Mouse (Mus musculus) liver, adult 2 months (tissue): ENCODE data around the gene Rps10.

Experiments used
- CTCF ChIP-seq: fragments of 200-500 bp; IDR thresholded peaks from 2 replicates; pipeline ENCODE4 v1.5.1; 2011; ENCODE audit warnings: low read depth, low read length, control low read depth
- POLR2A ChIP-seq: fragments of 200-500 bp; IDR thresholded peaks from 2 replicates; pipeline ENCODE4 v1.6.1; 2011; ENCODE audit warnings: low read length, control low read depth; ENCODE audit not compliant: insufficient read depth; ENCODE audit errors: extremely low read depth

- no peak for TF ChIP-seq POLR2A
- no peak for TF ChIP-seq CTCF
These were observed 7.3 kb upstream of the Rps10 start for GRCm38 (mm10) chr17:27643756-27644155.
